Mouse (Mus musculus) midbrain, embryonic 14.5 days (tissue): Measurements from ENCODE around the gene Klf6. TPM values are rescaled to one million over a fixed set of nuclear protein-coding genes. Genes with fewer than 3 reads are reported as not detected.
A peak's percentile ranks its signal among the peaks of the same experiment; 100 is the strongest.

Experiments used
- ATAC-seq: fragments of 200-750 bp; cut with Nextera tagmentation; 2 replicates; pipeline ENCODE4 v1.8.0; 2017; ENCODE audit warnings: moderate number of reproducible peaks, moderate library complexity; ENCODE audit not compliant: low FRiP score, low TSS enrichment
- DNase-seq: peaks from one replicate; pipeline ENCODE4 v3.0.0-alpha.2; 2015
- H3K27ac ChIP-seq: fragments of 300-500 bp; sonication (generic); replicated peaks from 2 replicates; pipeline ENCODE4 v1.5.1; 2014; ENCODE audit warnings: mild to moderate bottlenecking, low read depth, low read length, moderate library complexity
- H3K27me3 ChIP-seq: fragments of 300-500 bp; sonication (generic); 2 replicates; pipeline ENCODE4 v1.6.1; 2014; ENCODE audit warnings: low read length, control low read depth, mixed read lengths; ENCODE audit not compliant: control insufficient read depth, insufficient read depth
- H3K36me3 ChIP-seq: fragments of 300-500 bp; sonication (generic); 2 replicates; pipeline ENCODE4 v1.6.1; 2014; ENCODE audit warnings: low read length, control low read depth; ENCODE audit not compliant: control insufficient read depth, insufficient read depth
- H3K4me1 ChIP-seq: fragments of 300-500 bp; sonication (generic); 2 replicates; pipeline ENCODE4 v1.6.1; 2014; ENCODE audit warnings: mild to moderate bottlenecking, antibody characterized with exemption, low read length, control low read depth; ENCODE audit not compliant: control insufficient read depth, insufficient read depth
- H3K4me2 ChIP-seq: fragments of 300-500 bp; sonication (generic); 2 replicates; pipeline ENCODE4 v1.6.1; 2014; ENCODE audit warnings: mild to moderate bottlenecking, low read length, moderate library complexity
- H3K4me3 ChIP-seq: fragments of 300-500 bp; sonication (generic); replicated peaks from 2 replicates; pipeline ENCODE4 v1.5.1; 2014; ENCODE audit warnings: low read depth, low read length
- H3K9ac ChIP-seq: fragments of 300-500 bp; sonication (generic); replicated peaks from 2 replicates; pipeline ENCODE4 v1.6.1; 2014; ENCODE audit warnings: mild to moderate bottlenecking, low read length, moderate library complexity
- H3K9me3 ChIP-seq: fragments of 300-500 bp; sonication (generic); 2 replicates; pipeline ENCODE4 v1.6.1; 2016; ENCODE audit warnings: low read length, control low read depth, mixed read lengths; ENCODE audit not compliant: control insufficient read depth
- WGBS: fragments of 180-500 bp; shearing (Covaris S2); extraction: QIAGEN DNeasy Blood & Tissue Kit; methylation state at CpG from one replicate; pipeline ENCODE4 v1.1.7; 2014; 5-methylcytosine and 5-hydroxymethylcytosine counted together
- polyA plus RNA-seq: library from polyadenylated mRNA; unstranded; fragments of >200 nt; fragmentation: Nextera tagmentation; extraction: Ambion mirVana; gene quantifications from 2 replicates; pipeline ENCODE4 v1.2.1, GENCODE M21; 2014

The Klf6 gene
- polyA plus RNA-seq: 66.6 and 80.4 TPM in 2 replicates

- ATAC-seq (peak; percentile 99), DNase-seq (peak; percentile 99)
- H3K27ac ChIP-seq: peak within 1 kb of the TSS; percentile 100
- peaks cover 26% of the 10 kb centered on the region for H3K4me1 ChIP-seq
- H3K4me2 ChIP-seq: peak within 1 kb of the TSS; percentile 70
- H3K9ac ChIP-seq: peak within 1 kb of the TSS; percentile 96
- WGBS: under 1% methylated on average over 58 of the region's 60 CpGs
- H3K4me3 ChIP-seq: peak within 1 kb of the TSS; percentile 70
- H3K27me3 ChIP-seq: no peaks in the 10 kb centered on the region
- H3K9me3 ChIP-seq: no peaks in the 10 kb centered on the region
- peaks cover 17% of the 10 kb centered on the region for H3K36me3 ChIP-seq
Measured at GRCm38 (mm10) chr13:5861157-5862002, at the start of gene Klf6. TSS of gene Klf6 (plus strand) at chr13:5861482.

GRCm38 (mm10) chr13:5813433-5813832 lies 47.8 kb upstream of the Klf6 start:
- Histone ChIP-seq H3K9ac (no peak overlapping the region), H3K9me3 (no peaks in the 10 kb centered on the region), H3K4me1 (no peaks in the 10 kb centered on the region), H3K4me3 (no peak overlapping the region), H3K27me3 (no peaks in the 10 kb centered on the region), H3K27ac (no peak overlapping the region), H3K4me2 (no peak overlapping the region), H3K36me3 (no peaks in the 10 kb centered on the region)
- no peak for ATAC-seq
- DNase-seq: no peak
- WGBS: 95% methylated on average over 9 of the region's 9 CpGs

- no peaks in the 10 kb centered on the region for H3K9me3 ChIP-seq
- no peaks in the 10 kb centered on the region for H3K4me1 ChIP-seq
- 87% methylated on average over 3 of the region's 3 CpGs for WGBS
- H3K4me2 ChIP-seq: no peak overlapping the region
- no peak overlapping the region for H3K4me3 ChIP-seq
- H3K9ac ChIP-seq: no peak overlapping the region
- ATAC-seq (no peak), DNase-seq (no peak)
- H3K36me3 ChIP-seq: no peaks in the 10 kb centered on the region
- no peaks in the 10 kb centered on the region for H3K27me3 ChIP-seq
- H3K27ac ChIP-seq: no peak overlapping the region
Measured at GRCm38 (mm10) chr13:5817250-5817649, 44.0 kb upstream of the Klf6 start.

GRCm38 (mm10) chr13:5819173-5819572 lies 42.1 kb upstream of the Klf6 start:
- Histone ChIP-seq H3K9ac (no peak overlapping the region), H3K27me3 (no peaks in the 10 kb centered on the region), H3K4me3 (no peak overlapping the region), H3K4me2 (no peak overlapping the region), H3K36me3 (no peaks in the 10 kb centered on the region), H3K9me3 (no peaks in the 10 kb centered on the region), H3K4me1 (no peaks in the 10 kb centered on the region), H3K27ac (no peak overlapping the region)
- ATAC-seq: no peak
- WGBS: 47% methylated on average over 3 of the region's 3 CpGs
- DNase-seq: no peak

- no peak for ATAC-seq
- DNase-seq: no peak
- H3K4me1 ChIP-seq: no peaks in the 10 kb centered on the region
- H3K9me3 ChIP-seq: no peaks in the 10 kb centered on the region
- no peaks in the 10 kb centered on the region for H3K36me3 ChIP-seq
- H3K4me3 ChIP-seq: no peak overlapping the region
- WGBS: 75% methylated on average over 11 of the region's 11 CpGs
- no peak overlapping the region for H3K9ac ChIP-seq
- H3K27me3 ChIP-seq: no peaks in the 10 kb centered on the region
- H3K27ac ChIP-seq: no peak overlapping the region
- no peak overlapping the region for H3K4me2 ChIP-seq
Measured at GRCm38 (mm10) chr13:5822586-5822985, 38.7 kb upstream of the Klf6 start.

GRCm38 (mm10) chr13:5823150-5823549 lies 38.1 kb upstream of the Klf6 start:
- no peak overlapping the region for H3K4me2 ChIP-seq
- ATAC-seq (no peak), DNase-seq (no peak)
- H3K9me3 ChIP-seq: no peaks in the 10 kb centered on the region
- no peak overlapping the region for H3K9ac ChIP-seq
- no peak overlapping the region for H3K27ac ChIP-seq
- WGBS: 87% methylated on average over 7 of the region's 7 CpGs
- no peaks in the 10 kb centered on the region for H3K4me1 ChIP-seq
- no peaks in the 10 kb centered on the region for H3K27me3 ChIP-seq
- no peak overlapping the region for H3K4me3 ChIP-seq
- no peaks in the 10 kb centered on the region for H3K36me3 ChIP-seq

GRCm38 (mm10) chr13:5824189-5824815 lies 37.0 kb upstream of the Klf6 start:
- H3K27ac ChIP-seq: no peak overlapping the region
- H3K4me2 ChIP-seq: no peak overlapping the region
- no peak overlapping the region for H3K9ac ChIP-seq
- H3K4me1 ChIP-seq: no peaks in the 10 kb centered on the region
- H3K36me3 ChIP-seq: no peaks in the 10 kb centered on the region
- no peak for ATAC-seq
- no peaks in the 10 kb centered on the region for H3K27me3 ChIP-seq
- H3K4me3 ChIP-seq: no peak overlapping the region
- 68% methylated on average over 8 of the region's 8 CpGs for WGBS
- no peak for DNase-seq
- H3K9me3 ChIP-seq: no peaks in the 10 kb centered on the region

- H3K27ac ChIP-seq: no peak overlapping the region
- H3K4me3 ChIP-seq: no peak overlapping the region
- H3K27me3 ChIP-seq: no peaks in the 10 kb centered on the region
- ATAC-seq: no peak; the same call in 1 of the 2 replicates
- H3K4me1 ChIP-seq: no peaks in the 10 kb centered on the region
- no peaks in the 10 kb centered on the region for H3K36me3 ChIP-seq
- no peaks in the 10 kb centered on the region for H3K9me3 ChIP-seq
- 74% methylated on average over 9 of the region's 9 CpGs for WGBS
- no peak for DNase-seq
- no peak overlapping the region for H3K4me2 ChIP-seq
- H3K9ac ChIP-seq: no peak overlapping the region
Measured at GRCm38 (mm10) chr13:5826170-5826827, 35.0 kb upstream of the Klf6 start.
